Mouse (Mus musculus): ENCODE data around the gene Rusc1.
A peak's percentile ranks its signal among the peaks of the same experiment; 100 is the strongest.

The Rusc1 gene

DNA sequence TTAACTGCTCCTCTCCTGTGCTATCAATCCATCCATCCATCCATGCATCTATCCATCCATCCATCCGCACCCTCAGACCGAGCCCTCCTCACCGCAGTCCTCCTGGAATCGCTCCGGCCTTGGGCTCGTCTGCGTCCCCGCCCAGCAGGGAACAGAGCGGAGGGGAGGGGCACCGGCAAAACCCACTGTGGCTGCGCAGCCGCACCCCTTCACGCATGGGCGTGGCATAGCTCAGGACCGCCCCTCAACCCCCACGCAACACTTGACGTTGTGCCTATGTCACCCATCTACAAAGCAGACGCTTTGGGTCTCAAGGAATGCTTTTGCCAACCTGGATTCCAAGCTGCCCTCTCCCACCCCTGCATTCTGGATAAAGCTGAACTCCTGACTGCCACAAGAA lies at the start of gene Rusc1:
Gene Rusc1 (minus strand): TSS at position 137 of the 400 bp plus-strand sequence.
- peak; percentile 96 for DNase-seq

GRCm38 (mm10) chr3:89136365-89136764 lies 43.3 kb upstream of the Rusc1 start:
- DNase-seq: no peak

DNA sequence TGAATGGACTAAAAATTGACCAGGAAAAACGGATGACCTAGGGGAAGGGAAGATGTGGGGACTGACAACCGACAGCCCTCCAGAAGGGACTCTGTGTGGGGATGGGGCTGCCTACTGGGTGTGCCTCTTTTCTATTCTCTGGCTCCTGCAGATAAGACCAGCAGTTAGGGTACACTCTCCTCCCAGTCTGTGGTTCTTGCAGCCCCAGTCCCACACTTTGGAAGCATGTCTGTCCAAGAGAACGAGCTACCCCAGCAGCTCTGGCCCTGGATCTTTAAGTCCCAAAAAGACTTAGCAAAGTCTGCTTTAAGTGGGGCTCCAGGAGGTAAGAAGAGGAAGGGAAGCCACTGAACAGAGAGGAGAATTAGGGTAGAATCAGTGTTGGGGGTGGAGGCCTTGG lies 42.8 kb upstream of the Rusc1 start, which contains the start of gene Pklr:
Gene Pklr (plus strand): TSS at position 185 of the 400 bp plus-strand sequence.
- no peak for DNase-seq

DNA sequence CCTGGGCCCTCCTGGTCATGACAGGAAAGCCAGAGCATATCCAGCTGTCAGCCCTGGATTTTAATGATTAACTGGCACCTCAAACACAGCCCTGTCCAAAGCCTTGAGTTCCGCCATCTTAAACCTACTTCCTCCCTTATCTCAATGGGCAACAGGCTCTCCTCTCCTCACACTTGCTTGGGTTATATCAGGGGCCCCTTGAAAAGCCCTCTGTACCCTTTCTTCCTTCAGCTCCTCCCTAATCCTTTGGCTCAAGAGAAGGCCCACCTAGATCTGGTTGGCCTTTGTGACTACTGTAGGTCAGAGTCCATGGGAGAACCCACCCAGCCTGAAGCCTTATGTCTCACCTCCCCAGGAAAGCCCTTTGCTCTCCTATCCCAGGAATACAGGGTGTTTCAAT lies 40.6 kb upstream of the Rusc1 start:
- no peak for DNase-seq

GRCm38 (mm10) chr3:89133063-89133450 lies 39.9 kb upstream of the Rusc1 start:
- DNase-seq: no peak

- DNase-seq: peak; percentile 43
Observed at GRCm38 (mm10) chr3:89132285-89133062, 39.4 kb upstream of the Rusc1 start.

GRCm38 (mm10) chr3:89131816-89132215 lies 38.7 kb upstream of the Rusc1 start:
- DNase-seq: no peak

DNA sequence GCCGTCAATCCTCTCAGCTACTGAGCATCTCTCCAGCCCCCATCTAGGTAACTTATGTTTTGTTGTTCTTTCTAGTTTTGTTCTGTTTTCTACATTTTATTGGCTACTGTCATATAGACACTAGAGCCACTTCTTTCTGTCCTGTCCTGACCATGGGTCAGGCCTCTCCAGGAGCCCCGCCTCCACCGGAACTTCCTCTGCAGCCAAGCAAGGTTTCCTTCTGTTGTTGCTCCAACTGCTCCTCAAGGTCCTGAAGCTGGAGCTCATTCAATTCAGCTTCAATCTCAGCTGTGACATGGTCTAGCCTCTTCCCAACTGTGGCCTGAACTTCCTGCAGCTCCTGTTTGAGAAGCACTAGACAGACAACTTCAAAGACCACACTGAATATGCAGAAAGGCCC lies 36.8 kb upstream of the Rusc1 start:
- no peak for DNase-seq

DNA sequence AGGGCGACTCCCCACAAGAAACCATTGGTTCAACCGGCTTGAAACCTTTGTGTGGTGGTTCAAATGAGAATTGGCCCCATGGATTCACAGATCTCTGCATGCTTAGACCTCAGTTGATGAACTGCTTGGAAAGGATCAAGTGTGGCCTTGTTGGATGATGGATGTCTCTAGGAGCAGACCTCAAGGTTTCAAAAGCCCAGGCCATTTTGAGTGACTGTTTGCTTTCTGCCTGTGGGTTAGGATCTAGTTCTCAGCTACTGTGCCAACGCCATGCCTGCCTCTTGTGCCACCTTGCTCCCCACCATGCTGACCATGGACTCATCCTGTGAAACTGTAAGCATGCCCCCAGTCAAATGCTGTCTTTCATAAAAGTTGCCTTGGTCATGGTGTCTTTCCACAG lies 32.9 kb upstream of the Rusc1 start:
- DNase-seq: no peak

GRCm38 (mm10) chr3:89124241-89124640 lies 31.1 kb upstream of the Rusc1 start:
- DNase-seq: no peak

DNA sequence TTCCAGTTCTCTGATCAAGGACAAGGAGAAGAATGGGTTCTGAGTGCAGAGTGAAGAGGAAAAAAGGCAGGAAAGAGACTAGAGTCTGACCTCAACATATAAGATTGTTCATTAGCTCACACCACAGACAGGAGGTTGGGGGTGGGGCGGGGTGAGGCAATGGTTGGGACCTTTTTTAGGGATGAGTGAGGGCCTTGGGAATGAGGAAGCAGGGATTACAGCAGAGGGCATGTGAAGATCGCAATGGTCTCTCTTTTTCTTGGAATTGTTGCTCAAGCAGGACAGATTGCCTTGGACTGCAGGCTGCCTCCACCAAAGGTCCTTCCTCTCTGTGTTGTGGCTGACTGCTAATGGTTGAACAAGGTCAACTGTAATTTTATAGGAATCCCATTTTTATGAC lies 30.2 kb upstream of the Rusc1 start:
- no peak for DNase-seq

DNA sequence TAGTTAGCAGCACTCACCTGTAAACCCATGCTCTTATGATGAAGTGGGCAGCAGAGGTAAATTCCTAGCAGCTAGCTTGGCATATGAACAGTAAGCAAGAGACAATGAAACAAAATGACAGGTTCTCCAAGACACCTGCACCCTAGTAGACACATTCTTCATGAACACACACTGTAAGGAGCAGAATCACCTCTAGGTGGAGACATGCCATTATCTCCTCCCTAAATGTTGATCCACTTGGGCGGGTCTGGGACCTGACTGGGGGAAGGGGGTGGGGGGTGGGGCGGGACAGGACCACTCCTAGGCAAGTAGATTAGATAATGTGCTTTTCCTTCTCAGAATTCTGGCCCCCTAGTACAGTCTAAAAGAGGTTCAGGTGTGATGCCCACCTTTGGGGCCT lies 22.4 kb upstream of the Rusc1 start:
- no peak for DNase-seq

- no peak for DNase-seq
Observed at GRCm38 (mm10) chr3:89113058-89113457, 19.9 kb upstream of the Rusc1 start.

DNA sequence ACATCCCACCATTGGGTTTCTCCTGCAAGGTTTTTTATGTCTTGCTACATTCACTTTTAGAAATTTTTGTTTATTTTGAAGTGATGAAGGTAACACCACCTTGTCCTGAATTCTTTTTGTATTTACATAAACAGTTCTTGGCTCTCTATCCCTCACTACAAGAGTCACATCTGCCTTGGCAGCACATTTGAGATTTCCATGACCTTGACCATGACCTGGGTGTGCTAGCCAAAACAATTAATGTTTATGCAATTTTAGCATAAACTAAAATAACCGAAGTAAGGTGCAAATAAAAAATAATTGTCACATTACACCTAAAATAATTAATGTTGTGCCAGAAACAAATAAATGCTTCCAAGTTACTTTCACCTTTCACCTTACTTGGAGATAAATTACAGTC lies 15.0 kb upstream of the Rusc1 start:
- DNase-seq: no peak

DNA sequence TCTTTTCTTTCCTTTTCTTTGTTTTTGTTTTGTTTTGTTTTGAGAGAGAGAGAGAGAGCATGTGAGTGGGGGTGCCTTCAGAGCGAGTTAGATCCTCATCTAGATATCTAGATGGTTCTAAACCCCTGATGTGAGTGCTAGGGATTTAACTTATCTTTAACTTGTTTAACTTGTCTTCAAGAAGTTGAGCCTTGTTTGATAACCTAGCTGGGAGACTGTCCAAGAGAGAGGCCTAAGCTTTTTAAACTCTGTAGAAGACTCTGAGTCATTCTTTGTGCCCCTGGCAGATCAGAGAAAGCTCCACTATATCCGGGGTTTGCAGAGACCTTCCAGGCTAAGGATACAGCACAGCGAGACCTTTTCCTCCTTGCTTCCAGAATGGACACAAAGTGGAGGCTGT lies 14.4 kb upstream of the Rusc1 start:
- DNase-seq: no peak

- DNase-seq: no peak
Observed at GRCm38 (mm10) chr3:89106881-89107280, 13.8 kb upstream of the Rusc1 start.

DNA sequence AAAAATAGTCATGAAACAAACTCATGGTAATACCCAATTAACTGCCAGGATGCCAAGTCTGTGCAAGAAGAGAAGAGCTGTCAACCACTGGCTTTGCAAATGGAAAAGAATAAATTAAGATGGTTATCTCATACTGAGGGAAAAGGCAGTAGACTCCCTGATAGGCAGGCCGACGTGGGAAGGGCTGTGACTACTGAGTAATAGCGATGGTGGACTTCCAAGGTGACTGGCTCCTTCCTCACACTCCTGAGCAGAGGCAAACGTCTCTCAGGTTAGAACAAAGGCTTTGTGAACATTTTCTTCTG lies 10.1 kb upstream of the Rusc1 start:
- no peak for DNase-seq

- DNase-seq: no peak
Observed at GRCm38 (mm10) chr3:89102495-89103290, 9.6 kb upstream of the Rusc1 start.

DNA sequence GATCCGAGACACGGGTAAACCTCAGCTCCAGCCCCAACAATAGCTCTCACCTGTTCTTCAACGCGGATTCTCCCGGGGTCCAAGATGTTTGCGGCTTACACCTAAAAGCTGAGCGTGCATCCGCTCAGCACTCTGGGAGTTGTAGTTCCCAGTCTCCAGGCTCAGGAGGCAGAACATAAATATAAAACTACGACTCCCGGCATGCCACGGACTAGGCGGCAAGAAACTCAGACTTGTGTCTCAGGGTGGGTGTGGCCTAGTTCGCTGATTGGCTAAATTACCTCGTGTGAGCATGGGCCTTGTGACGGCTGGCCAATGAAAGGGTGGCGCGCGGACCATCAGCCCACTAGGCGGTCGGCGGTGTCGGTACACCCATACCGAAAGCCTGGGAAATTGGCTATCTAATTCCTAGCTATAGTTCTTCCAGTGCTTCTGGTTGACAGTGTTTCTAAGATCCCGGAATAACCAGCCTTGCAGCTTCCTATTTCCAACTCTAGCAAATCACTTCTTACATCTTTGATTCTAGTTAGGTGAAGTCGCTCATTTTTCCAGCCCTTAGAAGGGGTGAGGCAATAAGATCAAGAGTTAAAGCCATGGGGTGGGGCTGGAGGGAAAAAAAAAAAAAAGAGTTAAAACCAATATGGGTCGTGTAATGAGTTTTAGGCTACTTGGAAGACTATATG lies 8.8 kb upstream of the Rusc1 start, which contains the start of gene Fdps:
Gene Fdps (minus strand): TSS at position 148 of the 683 bp plus-strand sequence.
- DNase-seq: peak; percentile 95

GRCm38 (mm10) chr3:89101459-89101811 lies 8.3 kb upstream of the Rusc1 start:
- no peak for DNase-seq

GRCm38 (mm10) chr3:89100811-89101210 lies 7.7 kb upstream of the Rusc1 start, which contains the start of gene Gm43738:
TSS of gene Gm43738 (minus strand) at chr3:89101099.
- peak; percentile 55 for DNase-seq

DNA sequence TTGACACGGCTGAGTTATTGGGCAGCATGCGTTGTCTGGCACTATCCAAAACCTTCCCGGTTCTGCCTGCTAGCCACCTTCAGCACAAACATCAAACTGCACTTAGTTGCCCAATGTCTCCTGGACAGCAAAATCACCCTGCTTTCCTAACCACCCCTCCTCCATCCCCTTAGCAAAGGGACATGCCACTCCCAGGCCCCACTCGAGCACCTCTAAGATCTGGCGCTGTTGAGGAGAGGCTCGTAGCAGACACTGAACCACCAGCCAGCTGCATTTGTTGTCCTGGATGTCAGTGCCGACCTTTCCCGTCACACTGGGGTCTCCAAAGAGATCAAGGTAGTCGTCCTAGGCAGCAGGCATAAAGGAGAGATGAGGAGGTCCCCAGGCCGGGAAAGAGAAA lies 910 bp upstream of the Rusc1 start:
- no peak for DNase-seq

GRCm38 (mm10) chr3:89092509-89093090 lies 511 bp downstream of the Rusc1 start:
- peak; percentile 38 for DNase-seq
